Mouse (Mus musculus) CH12F3 (cell line): ENCODE data around the gene Rasl11b.

Experiments used
- in situ Hi-C: fragments of 300-500 bp; cut with MboI; formaldehyde crosslinking; loops from 2 replicates; pipeline ENCODE4 v1.14.3; 2020; ENCODE audit warnings: low sequenced_read_pairs

Gene Rasl11b

DNA sequence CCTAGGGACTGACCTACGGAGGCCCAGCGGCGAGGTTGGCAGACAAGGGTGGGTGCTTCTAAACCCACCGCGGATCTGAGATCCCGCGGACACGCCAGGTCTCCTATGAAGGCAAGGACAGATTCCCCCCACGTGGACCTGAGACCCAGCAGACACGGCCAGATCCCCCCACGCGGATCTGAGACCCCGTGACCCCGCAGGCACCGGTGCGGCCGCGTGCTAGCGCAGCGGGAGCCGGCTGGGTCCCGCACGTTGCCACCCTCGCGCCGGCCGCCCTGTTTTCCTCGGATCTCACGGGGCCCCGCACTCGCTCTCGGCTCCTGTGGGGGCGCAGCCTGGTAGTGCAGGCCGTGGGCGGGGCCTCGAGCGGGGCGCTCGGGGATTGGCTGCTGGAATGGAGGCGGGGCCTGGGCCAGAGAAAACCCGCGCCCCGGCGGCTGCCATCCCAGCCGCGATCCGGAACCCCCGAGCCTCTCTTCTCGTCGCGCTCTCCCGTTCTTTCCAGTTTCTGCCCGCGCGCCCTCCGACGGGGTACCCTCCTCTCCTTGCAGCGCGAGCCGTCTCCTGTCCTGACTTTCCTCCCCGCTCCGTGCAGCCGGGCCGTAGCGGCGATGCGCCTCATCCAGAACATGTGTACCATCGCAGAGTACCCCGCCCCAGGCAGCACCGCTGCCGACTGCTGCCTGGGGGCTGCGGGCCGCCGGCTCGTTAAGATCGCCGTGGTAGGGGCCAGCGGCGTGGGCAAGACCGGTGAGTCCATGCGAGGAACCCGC, at the start of gene Rasl11b:
Rasl11b (plus strand) TSS at position 446 of the 773 bp plus-strand sequence.
- in situ Hi-C loops, result no loop called here

DNA sequence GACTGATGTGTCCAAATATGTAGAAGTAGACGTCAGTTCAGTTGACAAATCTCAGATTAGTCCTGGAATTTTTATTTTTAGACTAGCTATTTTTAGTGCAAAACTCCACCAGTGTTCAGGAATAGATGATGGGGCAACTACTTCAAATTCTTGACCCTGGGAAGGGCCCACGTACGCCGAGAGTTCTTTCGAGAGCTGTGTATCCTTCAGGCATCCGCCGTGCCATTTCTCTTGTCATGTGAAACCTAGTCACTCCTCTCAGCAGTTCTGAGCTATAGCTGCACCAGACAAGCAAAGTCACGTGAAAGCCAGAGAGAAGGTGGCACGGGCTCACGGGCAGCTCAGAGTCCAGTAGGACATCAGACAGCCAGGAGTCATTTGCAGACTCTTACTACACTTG, 47.5 kb upstream of the Rasl11b start:
- in situ Hi-C loops, result no loop called here

DNA sequence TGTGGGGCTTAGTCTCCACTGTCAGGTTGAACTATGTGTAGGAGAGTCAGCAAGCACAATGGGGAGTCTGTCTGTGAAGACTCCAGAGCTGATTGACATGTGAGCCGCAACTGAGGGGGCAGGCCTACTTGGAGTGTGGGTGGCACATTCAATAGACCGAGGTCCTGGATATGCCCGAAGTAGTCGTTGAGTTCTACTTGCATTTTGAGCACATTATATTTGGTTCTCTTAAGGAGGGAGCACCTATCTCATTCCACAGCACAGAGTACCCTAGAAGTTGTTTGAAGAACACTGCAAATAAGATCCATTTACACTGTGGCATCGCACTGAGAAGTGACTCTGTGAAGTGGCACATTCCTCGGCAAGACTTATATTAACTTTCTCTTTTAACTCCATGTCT, 45.1 kb upstream of the Rasl11b start:
- in situ Hi-C loops, result no loop called here

DNA sequence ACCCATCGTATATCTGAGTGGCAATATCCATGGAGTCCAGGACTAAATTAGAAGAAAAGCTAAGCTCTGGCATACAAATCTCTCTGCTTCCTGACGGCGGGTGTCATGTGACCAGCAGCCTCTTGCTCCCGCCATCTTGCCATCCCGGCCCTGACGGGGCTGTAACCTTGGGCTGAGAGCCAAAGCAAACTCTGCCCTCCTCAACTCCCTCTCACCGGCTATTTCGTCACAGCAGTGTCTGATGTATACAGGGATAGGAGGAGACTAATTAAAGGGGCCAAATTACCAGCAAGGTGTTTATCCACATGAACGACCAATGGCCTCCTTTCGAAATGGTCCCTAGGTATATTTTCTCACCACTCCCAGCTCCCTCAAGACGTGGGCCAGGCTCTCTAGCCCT, 43.3 kb upstream of the Rasl11b start:
- in situ Hi-C loops, result no loop called here

DNA sequence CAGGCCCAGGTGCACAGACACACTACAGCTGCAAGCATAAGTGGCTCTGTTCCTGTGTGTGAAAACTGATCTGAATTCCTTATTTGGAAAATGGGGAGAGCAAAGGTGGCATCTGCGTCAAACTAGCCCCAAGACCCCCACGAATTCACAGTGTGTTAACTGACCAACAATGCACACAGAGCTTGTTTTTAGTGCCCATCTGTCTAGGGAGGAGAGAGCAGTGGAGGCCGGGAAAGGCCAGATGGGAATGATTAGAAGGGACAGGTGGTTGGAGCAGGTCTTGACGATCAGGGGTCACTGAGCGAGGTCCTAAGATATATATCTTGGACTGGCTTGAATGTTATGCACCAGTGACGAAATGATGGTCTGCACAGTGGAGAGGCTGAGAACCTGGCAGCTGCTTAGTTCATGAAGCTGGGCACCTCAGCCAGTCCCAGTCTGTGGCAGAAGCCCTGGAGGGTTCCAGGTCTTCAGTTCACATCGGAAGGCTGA, 39.2 kb upstream of the Rasl11b start:
- in situ Hi-C loops, result no loop called here

DNA sequence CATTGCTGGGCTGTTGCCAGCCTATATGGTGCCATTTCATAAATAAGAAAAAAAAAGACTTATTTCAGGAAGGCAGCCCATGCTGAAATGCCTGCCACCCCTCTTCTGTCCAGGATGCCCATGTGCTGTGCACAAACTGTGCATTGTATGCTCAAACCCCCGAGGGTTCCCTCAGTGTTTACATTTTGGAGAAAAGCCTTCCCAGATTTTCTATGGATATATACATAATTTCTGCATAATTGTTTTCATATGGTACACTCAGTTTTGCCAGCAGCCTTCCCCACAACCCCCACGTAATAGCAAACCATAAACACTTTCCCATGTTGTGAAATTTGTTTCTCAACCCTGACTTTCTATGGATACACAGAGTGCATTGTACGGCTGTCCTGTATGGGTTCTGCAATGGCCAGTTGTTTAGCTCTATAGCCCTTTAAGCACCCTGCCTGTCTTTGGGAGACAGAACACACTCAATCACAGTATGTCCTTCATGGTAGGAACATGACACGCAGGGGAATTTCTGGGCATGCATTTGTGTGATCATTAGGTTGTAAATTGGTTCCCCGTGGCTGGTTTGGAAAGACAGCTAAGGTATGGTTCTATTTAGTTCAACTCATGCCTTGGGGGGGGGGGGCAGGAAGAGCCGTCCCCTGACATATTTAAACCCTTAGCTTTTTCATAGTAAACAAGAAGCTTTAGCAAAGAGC, 36.0 kb upstream of the Rasl11b start:
- in situ Hi-C loops, result no loop called here

DNA sequence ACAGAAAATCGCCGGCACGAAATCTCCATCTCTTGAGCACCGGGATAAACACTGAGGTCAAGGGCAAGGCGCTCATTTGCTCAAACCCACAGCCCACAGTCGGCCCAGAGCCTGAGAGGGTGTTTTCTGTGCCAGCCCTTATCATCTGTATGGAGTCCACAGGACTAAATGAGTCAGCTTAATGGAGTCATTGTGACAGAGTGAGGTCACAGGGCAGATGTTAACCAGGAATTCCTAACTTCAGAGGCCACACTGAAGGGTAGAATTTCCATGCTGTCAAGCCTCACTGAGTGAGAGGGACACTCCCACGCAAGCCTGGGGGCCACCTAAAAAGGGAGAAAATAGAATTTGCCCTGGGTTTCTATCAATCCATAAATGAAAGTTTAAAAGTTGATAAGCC, 35.2 kb upstream of the Rasl11b start:
- in situ Hi-C loops, result no loop called here

DNA sequence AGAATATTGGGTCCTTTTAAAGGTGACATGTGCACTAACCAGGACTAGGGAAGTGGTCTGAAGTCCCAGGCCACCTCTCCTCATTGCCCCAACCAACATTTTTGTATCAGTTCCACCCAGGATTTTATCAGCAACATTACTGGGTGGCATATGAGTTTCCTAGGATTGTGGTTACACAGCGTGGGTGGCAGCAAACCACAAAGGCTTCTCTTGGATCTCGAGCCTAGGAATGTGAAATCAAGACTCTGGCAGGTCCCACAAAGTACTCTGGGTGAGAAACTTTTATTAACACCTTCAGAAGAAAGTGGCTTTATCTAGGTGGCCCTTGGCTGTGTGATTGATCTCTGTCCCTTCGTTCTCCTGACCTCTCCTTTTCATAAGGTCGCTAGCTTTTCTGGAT, 34.7 kb upstream of the Rasl11b start:
- in situ Hi-C loops, result no loop called here

DNA sequence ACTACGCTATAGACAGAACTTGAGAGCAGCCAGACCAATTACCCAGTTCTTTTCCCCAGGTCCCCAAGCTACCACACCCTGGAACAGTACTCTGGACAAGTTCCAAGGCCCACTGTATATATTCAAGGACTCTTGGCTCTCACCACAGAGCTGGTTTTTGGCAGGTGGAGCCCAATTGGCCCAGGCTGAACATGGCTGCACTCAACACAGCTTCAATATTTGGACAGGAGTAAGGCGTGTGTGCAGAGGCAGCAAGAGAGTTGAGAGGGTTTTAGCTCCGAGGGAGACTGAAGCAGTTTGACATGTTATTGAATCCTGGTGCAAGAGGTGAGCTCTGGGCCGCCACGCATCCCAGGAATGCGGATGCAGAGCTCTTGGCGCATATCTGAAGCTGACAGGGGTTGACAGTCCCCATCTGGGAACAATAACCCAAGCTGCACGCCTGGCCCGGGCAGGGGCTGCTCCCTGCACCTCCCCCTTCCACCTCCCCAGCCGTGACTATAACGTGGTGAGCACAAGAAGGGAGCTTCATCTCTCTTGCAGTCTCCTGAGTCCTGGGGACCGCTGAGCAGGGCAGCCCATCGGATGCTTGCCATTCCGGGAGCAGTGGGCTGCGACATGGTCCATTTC, 33.7 kb upstream of the Rasl11b start:
- in situ Hi-C loops, result no loop called here

DNA sequence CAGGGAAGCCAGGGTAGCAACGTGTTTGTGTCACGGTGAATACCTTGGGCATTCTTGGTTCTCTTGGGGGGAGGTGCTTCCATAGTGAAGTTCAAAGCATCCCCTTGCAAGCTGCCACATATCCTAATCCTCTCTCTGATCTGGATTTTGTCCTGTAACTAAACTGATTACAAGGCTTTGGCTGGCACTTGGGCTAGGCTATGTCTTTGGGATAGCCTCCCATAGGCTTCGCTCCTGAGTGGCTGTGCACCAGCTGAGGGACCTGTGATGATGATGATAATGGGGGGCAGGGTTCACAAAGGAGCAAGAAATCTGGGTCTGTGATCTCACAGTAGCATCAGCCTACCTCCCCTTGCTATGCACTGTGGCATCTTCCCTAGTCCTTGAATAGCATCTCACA, 33.1 kb upstream of the Rasl11b start:
- in situ Hi-C loops, result no loop called here

DNA sequence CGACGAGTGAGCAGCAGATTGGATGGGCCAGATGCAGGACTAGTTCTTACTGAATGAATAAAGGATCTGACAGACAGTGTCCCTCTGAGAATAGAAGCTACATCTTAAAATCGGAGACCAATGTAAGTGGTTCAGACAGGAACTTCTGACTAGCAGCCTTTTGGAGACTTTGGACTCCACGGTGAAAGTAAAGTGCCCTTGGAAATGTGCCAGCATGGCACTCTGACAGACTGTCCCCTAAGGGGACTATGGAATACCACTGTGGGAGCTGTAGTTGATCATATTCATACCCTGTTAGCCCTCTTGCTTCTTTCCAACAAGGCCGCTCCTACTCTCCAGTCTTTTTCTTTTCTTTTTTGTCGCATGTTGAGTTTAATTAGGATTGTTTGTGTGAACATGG, 31.9 kb upstream of the Rasl11b start:
- in situ Hi-C loops, result no loop called here

DNA sequence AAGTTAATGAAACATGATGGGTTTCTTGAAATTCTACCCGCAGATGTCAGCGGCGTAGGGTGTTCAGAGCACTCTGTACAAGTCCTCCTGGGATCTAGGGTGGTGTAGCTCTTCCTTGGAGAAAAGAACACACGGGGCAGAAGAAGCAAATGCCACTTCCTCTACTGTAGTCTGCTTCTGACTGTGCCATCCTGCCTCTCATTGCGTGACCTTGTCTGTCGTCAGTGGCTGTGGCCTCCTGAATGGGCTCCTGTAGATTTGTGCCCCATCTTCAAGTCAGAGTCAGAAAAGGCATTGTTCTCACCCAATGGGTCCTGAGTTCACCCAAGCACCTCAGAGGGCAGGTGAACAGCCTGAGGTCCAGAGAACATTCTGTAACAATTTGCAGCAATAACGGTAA, 30.5 kb upstream of the Rasl11b start:
- in situ Hi-C loops, result no loop called here

DNA sequence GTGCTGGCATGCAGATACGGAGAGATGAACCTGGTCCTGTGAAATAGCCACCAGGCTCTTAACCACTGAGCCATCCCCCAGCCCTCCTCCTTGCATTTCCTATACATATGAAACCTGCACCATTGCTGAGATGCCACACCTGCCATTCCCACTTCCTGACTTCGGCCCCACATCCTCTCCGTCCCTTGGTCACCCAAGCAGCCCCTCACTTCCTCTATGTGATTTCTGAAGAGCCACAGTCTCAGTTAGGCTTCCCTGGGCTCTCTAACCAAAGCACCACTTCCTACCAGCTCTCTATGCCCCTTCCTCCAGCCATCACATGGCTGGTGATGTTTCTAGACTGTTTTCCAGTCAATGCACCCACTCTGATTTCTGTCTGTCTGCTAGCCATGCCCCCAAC, 28.4 kb upstream of the Rasl11b start:
- in situ Hi-C loops, result no loop called here

DNA sequence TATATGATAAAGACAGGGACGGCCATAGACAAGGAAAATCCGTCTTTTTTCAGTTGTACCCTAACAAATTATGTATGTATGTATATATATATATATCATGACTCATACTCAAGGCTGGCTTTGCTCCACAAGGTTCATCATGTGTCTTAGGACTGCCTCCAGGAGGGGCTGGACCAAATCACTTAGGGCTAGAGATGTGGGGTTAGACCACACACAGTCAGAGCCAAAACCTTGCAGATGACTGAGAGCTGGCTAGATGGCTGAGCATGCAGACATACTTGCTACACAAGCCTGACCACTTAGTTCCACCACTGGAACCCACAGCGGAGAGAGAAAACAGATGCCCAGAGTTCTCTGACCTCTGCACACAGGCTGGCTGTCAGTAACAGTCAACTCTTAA, 27.0 kb upstream of the Rasl11b start:
- in situ Hi-C loops, result no loop called here

DNA sequence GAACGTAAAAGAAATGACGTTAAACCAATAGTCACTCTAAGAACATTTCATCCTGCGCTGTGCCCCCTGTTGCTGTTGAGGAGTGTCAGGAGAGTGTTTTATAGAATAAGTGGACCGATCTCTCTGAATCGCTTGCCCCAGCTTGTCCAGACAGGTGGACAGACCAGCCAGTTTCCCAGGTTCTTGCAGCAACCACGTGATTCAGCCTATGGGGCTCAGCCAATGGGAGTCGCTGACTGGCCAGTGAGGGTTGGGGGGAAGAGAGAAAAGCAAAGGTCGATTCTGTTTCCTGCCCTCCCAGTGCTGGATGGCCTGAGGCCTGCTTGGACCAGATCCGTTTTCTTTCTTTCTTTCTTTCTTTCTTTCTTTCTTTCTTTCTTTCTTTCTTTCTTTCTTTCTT, 23.3 kb upstream of the Rasl11b start:
- in situ Hi-C loops, result no loop called here

DNA sequence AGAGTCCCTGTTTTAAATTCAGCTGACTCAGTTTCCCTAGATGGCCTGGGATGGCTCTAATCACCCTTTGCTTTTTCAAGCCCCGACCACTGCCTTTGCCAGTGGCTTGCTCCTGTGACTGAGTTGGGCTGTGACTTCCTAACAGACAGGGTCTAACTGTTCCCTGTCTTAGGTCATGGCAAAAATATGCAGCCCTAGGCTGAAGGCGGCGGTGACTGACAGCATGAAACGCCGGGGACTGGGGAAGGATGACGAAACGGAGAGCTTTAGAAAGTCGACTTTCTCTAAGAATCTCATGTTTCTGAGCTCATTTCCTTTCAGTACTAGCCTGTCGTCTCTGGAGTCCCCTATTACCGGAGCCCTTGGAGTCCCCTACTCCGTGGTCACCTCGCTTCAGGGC, 22.9 kb upstream of the Rasl11b start:
- in situ Hi-C loops, result no loop called here

DNA sequence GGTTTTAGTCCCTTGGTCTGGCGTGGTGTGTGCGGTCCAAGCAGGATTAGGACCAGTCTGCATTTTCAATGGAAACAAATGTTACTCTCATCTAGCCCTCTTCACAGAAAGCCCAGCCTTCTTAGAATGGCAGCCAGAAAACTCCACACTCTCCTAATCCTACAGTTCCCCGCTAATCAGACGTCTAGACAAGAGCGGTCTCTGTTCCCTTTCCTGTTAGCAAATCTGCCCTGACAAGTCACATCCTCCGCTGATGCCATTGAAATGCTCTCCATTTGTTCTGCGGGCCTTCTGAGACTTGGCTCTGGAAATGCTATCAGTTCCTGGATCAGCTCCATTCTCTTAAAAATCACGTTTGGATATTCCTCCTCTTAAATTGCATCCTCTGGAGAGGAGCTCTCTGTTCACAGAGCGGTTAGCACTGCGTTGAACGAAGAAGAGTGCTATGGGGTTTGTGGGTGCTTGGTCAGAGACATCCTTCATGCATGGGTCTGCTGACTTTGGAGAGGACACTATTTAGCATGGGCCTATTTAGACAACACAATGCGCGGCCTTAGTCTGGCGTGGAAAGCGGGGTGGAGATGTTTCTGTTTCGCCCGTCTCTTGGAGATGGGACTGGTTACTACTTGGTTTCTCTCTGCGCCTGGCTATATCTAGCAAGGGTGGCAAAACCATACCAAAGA, 21.8 kb upstream of the Rasl11b start:
- in situ Hi-C loops, result no loop called here

DNA sequence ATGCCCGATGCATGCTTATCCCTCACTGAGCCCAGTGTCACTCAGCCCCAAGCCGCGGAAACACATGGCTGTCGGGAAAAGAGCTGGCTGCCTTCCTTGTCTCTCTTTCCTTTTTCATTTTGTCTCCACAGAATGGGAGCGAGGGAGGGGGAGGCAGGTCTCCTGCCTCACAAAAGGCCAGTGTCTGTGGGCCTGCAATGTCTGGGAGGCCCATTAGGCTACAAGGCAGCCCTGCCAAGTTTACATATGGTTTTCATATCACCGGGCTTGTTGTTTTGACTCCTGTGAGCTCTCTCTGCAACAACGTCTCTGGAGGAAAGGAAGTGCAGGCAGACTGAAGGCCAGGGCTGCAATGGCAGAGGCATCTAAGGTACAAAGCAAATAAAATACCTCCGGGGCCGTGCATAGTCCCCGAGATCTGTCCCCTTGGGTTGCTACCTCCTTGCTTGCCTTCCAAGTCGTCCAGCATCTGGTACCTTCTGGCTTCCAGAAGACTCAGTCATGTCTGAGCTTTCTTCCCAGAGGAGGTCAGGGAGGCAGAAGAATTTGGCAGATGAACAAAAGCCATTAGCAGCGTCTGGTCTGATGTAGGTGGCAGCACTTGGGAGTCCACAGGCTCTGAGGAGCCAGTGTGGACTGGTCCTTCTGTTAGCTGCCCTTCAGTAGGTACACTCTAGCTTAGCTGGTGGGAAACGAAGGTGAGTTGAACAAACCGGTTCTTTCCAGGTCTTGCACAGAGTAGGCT, 19.4 kb upstream of the Rasl11b start:
- in situ Hi-C loops, result no loop called here

DNA sequence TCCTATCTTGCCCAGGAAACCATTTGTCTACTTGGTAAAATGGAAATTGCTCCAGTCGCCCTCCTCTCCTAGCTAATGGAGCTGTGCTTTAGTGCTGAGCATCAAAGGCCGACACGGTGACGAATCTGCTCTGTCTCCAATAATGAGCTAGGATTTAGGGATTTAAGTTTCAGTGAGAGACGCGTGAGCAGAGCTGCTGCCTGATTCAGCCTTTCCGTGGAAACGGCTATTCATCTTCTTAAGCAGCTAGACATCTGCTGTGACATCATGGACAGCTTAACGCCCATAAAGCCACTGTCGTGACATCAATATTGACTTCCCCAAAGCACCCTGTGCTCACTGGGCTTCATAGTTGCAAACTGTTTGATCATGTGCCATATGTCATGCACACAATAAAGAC, 14.9 kb upstream of the Rasl11b start:
- in situ Hi-C loops, result no loop called here

DNA sequence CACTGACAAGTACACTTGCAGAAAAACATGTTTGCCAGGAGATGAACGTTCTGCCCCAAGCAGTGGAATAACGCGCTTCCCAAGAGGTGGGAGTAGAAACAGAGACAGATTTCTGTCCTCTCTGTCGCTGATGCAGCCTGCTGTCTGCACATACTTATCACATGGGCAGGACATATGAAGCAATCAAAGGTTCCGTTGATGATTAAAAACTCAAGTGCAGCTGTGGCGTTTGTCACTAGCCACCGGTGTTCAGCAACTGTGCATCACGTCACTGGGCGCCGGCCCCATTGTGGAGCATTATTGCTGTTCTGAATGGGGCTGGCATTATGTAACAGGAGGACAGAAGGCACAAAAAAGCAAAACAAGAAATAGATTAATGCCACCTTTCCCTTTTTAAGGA, 12.0 kb upstream of the Rasl11b start:
- in situ Hi-C loops, result no loop called here

DNA sequence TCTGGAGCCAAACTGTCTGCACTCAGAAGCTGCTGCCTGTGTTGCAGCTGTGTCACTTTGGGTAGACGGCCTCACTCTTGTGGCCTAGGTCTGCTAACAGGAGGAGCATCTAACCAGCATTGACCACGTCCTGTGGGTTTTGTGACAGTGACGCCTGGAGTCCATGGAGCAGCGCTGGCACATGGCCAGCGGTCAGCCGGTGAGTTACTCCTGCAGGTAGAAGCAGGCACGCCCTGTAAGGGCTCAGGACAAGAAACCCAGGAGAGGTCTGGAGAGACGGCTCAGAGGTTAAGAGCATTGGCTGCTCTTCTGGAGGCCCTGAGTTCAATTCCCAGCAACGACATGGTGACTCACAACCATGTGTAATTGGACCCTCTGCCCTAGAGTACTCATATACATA, 10.5 kb upstream of the Rasl11b start:
- in situ Hi-C loops, result no loop called here
